Mouse (Mus musculus) CH12.LX (cell line): ENCODE results near the gene Morn4. TPM values are rescaled to one million over a fixed set of nuclear protein-coding genes. Genes with fewer than 3 reads are reported as not detected.

Source experiments
- DNase-seq: peaks from one replicate; pipeline ENCODE4 v3.0.0-alpha.2; 2013; ENCODE audit errors: extremely low read depth
- H3K27ac ChIP-seq: 2 replicates; pipeline ENCODE4 v1.5.1; 2012; ENCODE audit warnings: low read depth, mild to moderate bottlenecking, control low read depth, moderate library complexity; ENCODE audit not compliant: insufficient read depth
- H3K27me3 ChIP-seq: replicated peaks from 2 replicates; pipeline ENCODE3; 2012; ENCODE audit warnings: inconsistent platforms
- H3K36me3 ChIP-seq, 2 experiments: replicated peaks in 1 of 2; 2 replicates each; pipeline versions ENCODE3 to v1.6.1; 2012; ENCODE audit warnings: inconsistent platforms in 1 of 2, low read length in 1 of 2, mild to moderate bottlenecking in 1 of 2, mixed read lengths in 1 of 2, moderate library complexity in 1 of 2; ENCODE audit not compliant: control insufficient read depth in 1 of 2, insufficient read depth in 1 of 2
- H3K4me1 ChIP-seq, 2 experiments: 2 replicates each; pipeline ENCODE4 v1.6.1; 2012; ENCODE audit warnings: inconsistent platforms in 1 of 2, moderate library complexity in 1 of 2; ENCODE audit not compliant: insufficient read depth in 2 of 2, control insufficient read depth in 1 of 2
- H3K4me2 ChIP-seq: 2 replicates; pipeline ENCODE4 v1.6.1; 2012; ENCODE audit warnings: low read depth, mild to moderate bottlenecking, control low read depth; ENCODE audit not compliant: poor library complexity, insufficient read depth, severe bottlenecking
- H3K4me3 ChIP-seq, 3 experiments: fragments of 150-350 bp in 1 of 3; sonication (generic) in 1 of 3; replicated peaks in 1 of 3; 2 replicates each; pipeline versions ENCODE3 to v1.5.1; 2011 to 2012; ENCODE audit warnings: low read depth in 2 of 3, low read length in 2 of 3, mild to moderate bottlenecking in 2 of 3, moderate library complexity in 2 of 3, control low read depth in 1 of 3, improper control_type of control experiment in 1 of 3, inconsistent platforms in 1 of 3, mixed read lengths in 1 of 3; ENCODE audit not compliant: poor library complexity in 1 of 3
- H3K79me2 ChIP-seq: replicated peaks from 2 replicates; pipeline ENCODE4 v1.6.1; 2012; ENCODE audit warnings: mild to moderate bottlenecking, moderate library complexity; ENCODE audit not compliant: control insufficient read depth, poor library complexity, insufficient read depth, severe bottlenecking; ENCODE audit errors: extremely low read depth
- H3K9ac ChIP-seq: 2 replicates; pipeline ENCODE4 v1.6.1; 2012; ENCODE audit warnings: low read depth, mild to moderate bottlenecking, control low read depth, moderate library complexity; ENCODE audit not compliant: insufficient read depth
- H3K9me3 ChIP-seq: replicated peaks from 2 replicates; pipeline ENCODE3; 2012; ENCODE audit warnings: low read length, inconsistent platforms, mixed read lengths
- CHD1 ChIP-seq: IDR thresholded peaks from 2 replicates; pipeline ENCODE4 v1.6.1; 2012; ENCODE audit warnings: low read depth, low read length, improper control_type of control experiment, inconsistent platforms
- CTCF ChIP-seq, 2 experiments: IDR thresholded peaks in 1 of 2; conservative IDR thresholded peaks in 1 of 2; 2 replicates each; pipeline ENCODE4 v1.5.1; 2011 to 2012; ENCODE audit warnings: low read depth in 2 of 2, low read length in 2 of 2, improper control_type of control experiment in 1 of 2, inconsistent platforms in 1 of 2, mild to moderate bottlenecking in 1 of 2, moderate library complexity in 1 of 2
- MAZ ChIP-seq: IDR thresholded peaks from 2 replicates; pipeline ENCODE4 v1.6.1; 2012; ENCODE audit warnings: low read depth, mild to moderate bottlenecking, inconsistent platforms, low read length, improper control_type of control experiment, moderate library complexity
- POLR2AphosphoS2 ChIP-seq: IDR thresholded peaks from 2 replicates; pipeline ENCODE4 v1.6.1; 2011; ENCODE audit warnings: low read depth, low read length, improper control_type of control experiment
- RAD21 ChIP-seq: IDR thresholded peaks from 2 replicates; pipeline ENCODE4 v1.6.1; 2011; ENCODE audit warnings: low read depth, mild to moderate bottlenecking, low read length, improper control_type of control experiment, moderate library complexity
- SIN3A ChIP-seq: IDR thresholded peaks from 2 replicates; pipeline ENCODE4 v1.6.1; 2012; ENCODE audit warnings: low read length, improper control_type of control experiment, inconsistent platforms
- SMC3 ChIP-seq: IDR thresholded peaks from 2 replicates; pipeline ENCODE4 v1.6.1; 2011; ENCODE audit warnings: low read depth, low read length, improper control_type of control experiment
- TBP ChIP-seq: conservative IDR thresholded peaks from 2 replicates; pipeline ENCODE4 v1.6.1; 2011; ENCODE audit warnings: low read depth, low read length, improper control_type of control experiment
- TCF12 ChIP-seq: IDR thresholded peaks from 2 replicates; pipeline ENCODE4 v1.6.1; 2014; ENCODE audit warnings: low read depth, mild to moderate bottlenecking, inconsistent platforms, low read length, improper control_type of control experiment
- USF1 ChIP-seq: IDR thresholded peaks from 2 replicates; pipeline ENCODE4 v1.6.1; 2014; ENCODE audit warnings: low read depth, mild to moderate bottlenecking, inconsistent platforms, low read length, improper control_type of control experiment
- USF2 ChIP-seq: conservative IDR thresholded peaks from 2 replicates; pipeline ENCODE4 v1.6.1; 2011; ENCODE audit warnings: low read depth, low read length, improper control_type of control experiment
- ZC3H11A ChIP-seq: IDR thresholded peaks from 2 replicates; pipeline ENCODE4 v1.6.1; 2012; ENCODE audit warnings: low read depth, mild to moderate bottlenecking, inconsistent platforms, low read length, improper control_type of control experiment
- ZNF384 ChIP-seq: IDR thresholded peaks from 2 replicates; pipeline ENCODE4 v1.6.1; 2012; ENCODE audit warnings: low read depth, low read length, improper control_type of control experiment, inconsistent platforms
- dilution Hi-C: fragments of 300-500 bp; cut with MboI; formaldehyde crosslinking; loops from 2 replicates; pipeline ENCODE4 v1.14.3; 2020; ENCODE audit warnings: low sequenced_read_pairs; ENCODE audit not compliant: extremely low pct_unique_long_range_greater_than_20kb, extremely low pct_ligation_motif_present
- in situ Hi-C: fragments of 300-500 bp; cut with MboI; formaldehyde crosslinking; loops from 3 replicates; pipeline ENCODE4 v1.14.3; 2019; ENCODE audit warnings: low sequenced_read_pairs, low pct_ligation_motif_present, low pct_unique_long_range_greater_than_20kb, mixed read lengths
- polyA plus RNA-seq: library from polyadenylated mRNA; unstranded; fragments of >175 nt; gene quantifications from 2 replicates; pipeline ENCODE4 v1.2.1, GENCODE M21; 2012; ENCODE audit warnings: low read depth; ENCODE audit not compliant: insufficient read length
- total RNA-seq, 2 experiments: library from RNA; depleted of rRNA; stranded (reverse); fragments of 300-350 nt in 1 of 2; fragments of >200 nt in 1 of 2; gene quantifications; 2 replicates each; pipeline ENCODE4 v1.2.3; 2012 to 2014

Gene Morn4
- total and polyA plus RNA-seq, 3 experiments, result 0.04 to 0.24 TPM; not detected in 1

GRCm38 (mm10) chr19:42071886-42072608 is 14.1 kb downstream of the Morn4 start:
- in situ Hi-C loops, result no loop called here
- H3K27ac ChIP-seq, result no peak overlapping the region
- H3K27me3 ChIP-seq, result peaks cover 11% of the 10 kb centered on the region
- H3K9me3 ChIP-seq, result peaks cover 4% of the 10 kb centered on the region
- H3K36me3 ChIP-seq, result no peaks in the 10 kb centered on the region
- H3K9ac ChIP-seq, result no peak overlapping the region
- dilution Hi-C loops, result no loop called here
- H3K4me1 ChIP-seq, result peaks cover 0 to 5% of the 10 kb centered on the region in 2 experiments; a peak in 1 of 4 replicates
- H3K79me2 ChIP-seq, result no peaks in the 10 kb centered on the region
- DNase-seq, result no peak
- H3K4me2 ChIP-seq, result no peak overlapping the region
- no peak overlapping the region for H3K4me3 ChIP-seq
- TF ChIP-seq MAZ (no peak), SMC3 (no peak), ZC3H11A (no peak), TBP (no peak), CTCF (conservative IDR thresholded peaks at IDR 0.05 in 1 of 2, IDR thresholded peaks at IDR 0.05 in 1 of 2; ENCODE audit: low read depth in 2 of 2, low read length in 2 of 2) (no peak), SIN3A (no peak), POLR2AphosphoS2 (no peak), USF1 (no peak), CHD1 (no peak)

GRCm38 (mm10) chr19:42071221-42071620 is 14.9 kb downstream of the Morn4 start:
- peak in 1 of 2 experiments; percentile 43; a peak in 2 of 4 replicates for TF ChIP-seq CTCF (conservative IDR thresholded peaks at IDR 0.05 in 1 of 2, IDR thresholded peaks at IDR 0.05 in 1 of 2; ENCODE audit: low read depth in 2 of 2, low read length in 2 of 2)
- TF ChIP-seq USF2, result no peak
- TF ChIP-seq TCF12, result no peak
- peak; percentile 24 for TF ChIP-seq RAD21
- Histone ChIP-seq H3K9ac (no peak overlapping the region), H3K4me2 (no peak overlapping the region), H3K79me2 (no peaks in the 10 kb centered on the region), H3K36me3 (no peaks in the 10 kb centered on the region), H3K4me3 (no peak overlapping the region), H3K27ac (no peak overlapping the region), H3K27me3 (peaks cover 12% of the 10 kb centered on the region), H3K4me1 (peaks cover 0 to 5% of the 10 kb centered on the region in 2 experiments; a peak in 1 of 4 replicates), H3K9me3 (peaks cover 4% of the 10 kb centered on the region)
- in situ Hi-C loops, result no loop called here
- no peak for DNase-seq
- dilution Hi-C loops, result no loop called here

GRCm38 (mm10) chr19:42069241-42069525 is 17.0 kb downstream of the Morn4 start:
- Histone ChIP-seq H3K4me2 (no peak overlapping the region), H3K79me2 (no peaks in the 10 kb centered on the region), H3K27me3 (peaks cover 15% of the 10 kb centered on the region), H3K36me3 (no peaks in the 10 kb centered on the region), H3K4me1 (peaks cover 0 to 5% of the 10 kb centered on the region in 2 experiments; a peak in 1 of 4 replicates), H3K9ac (no peak overlapping the region), H3K27ac (no peak overlapping the region), H3K9me3 (peaks cover 4% of the 10 kb centered on the region), H3K4me3 (no peak overlapping the region)
- TF ChIP-seq RAD21 (peak; percentile 25), SIN3A (no peak), ZNF384 (no peak), CTCF (conservative IDR thresholded peaks at IDR 0.05 in 1 of 2, IDR thresholded peaks at IDR 0.05 in 1 of 2; ENCODE audit: low read depth in 2 of 2, low read length in 2 of 2) (peak in 1 of 2 experiments; percentile 37; a peak in 2 of 4 replicates)
- DNase-seq, result no peak
- in situ Hi-C loops (no loop called here), dilution Hi-C loops (no loop called here)
